Mouse (Mus musculus) G1E (cell line): ENCODE measurements around the gene Ankrd34a. TPM values are rescaled to one million over a fixed set of nuclear protein-coding genes. Genes with fewer than 3 reads are reported as not detected.

Experiments used
- ATAC-seq: 2 replicates; pipeline ENCODE4 v1.8.0; 2016; ENCODE audit warnings: mild to moderate bottlenecking; ENCODE audit not compliant: insufficient number of reproducible peaks, poor library complexity, low FRiP score, severe bottlenecking; ENCODE audit errors: extremely low read depth
- DNase-seq: peaks from one replicate; pipeline ENCODE4 v3.0.0; 2012; ENCODE audit warnings: low spot score
- H3K27me3 ChIP-seq: 2 replicates; pipeline ENCODE4 v1.6.1; 2012; ENCODE audit warnings: mild to moderate bottlenecking, low read length, inconsistent platforms; ENCODE audit not compliant: insufficient read depth
- H3K36me3 ChIP-seq: replicated peaks from 2 replicates; pipeline ENCODE3; 2012; ENCODE audit warnings: mild to moderate bottlenecking, inconsistent platforms
- H3K4me1 ChIP-seq: 2 replicates; pipeline ENCODE4 v1.6.1; 2012; ENCODE audit warnings: low read depth, low read length, inconsistent platforms, mixed read lengths; ENCODE audit not compliant: insufficient read depth
- H3K4me3 ChIP-seq: 2 replicates; pipeline ENCODE4 v1.5.1; 2012; ENCODE audit warnings: low read depth, mild to moderate bottlenecking, inconsistent platforms, low read length, moderate library complexity, mixed read lengths
- H3K9me3 ChIP-seq: replicated peaks from 2 replicates; pipeline ENCODE4 v1.6.1; 2012; ENCODE audit warnings: inconsistent platforms
- CTCF ChIP-seq: IDR thresholded peaks from 2 replicates; pipeline ENCODE4 v1.5.1; 2012; ENCODE audit warnings: low read depth, low read length, inconsistent platforms, mixed read lengths
- GATA1 ChIP-seq: IDR thresholded peaks from 2 replicates; pipeline ENCODE4 v1.6.1; 2012; ENCODE audit warnings: borderline replicate concordance, low read length, inconsistent platforms, mixed read lengths
- GATA2 ChIP-seq: IDR thresholded peaks from 2 replicates; pipeline ENCODE4 v1.6.1; 2012; ENCODE audit warnings: low read depth, low read length, inconsistent platforms, borderline replicate concordance
- POLR2AphosphoS5 ChIP-seq: IDR thresholded peaks from 2 replicates; pipeline ENCODE4 v1.6.1; 2012; ENCODE audit warnings: low read depth, low read length, inconsistent platforms; ENCODE audit not compliant: insufficient replicate concordance
- TAL1 ChIP-seq: conservative IDR thresholded peaks from 2 replicates; pipeline ENCODE4 v1.6.1; 2012; ENCODE audit warnings: low read depth, low read length, inconsistent platforms, mixed read lengths
- polyA plus RNA-seq: library from polyadenylated mRNA; stranded (reverse); fragments of >175 nt; gene quantifications from 2 replicates; pipeline ENCODE4 v1.2.3, GENCODE M21; 2012
- total RNA-seq, 2 experiments: library from RNA; stranded (forward) in 1 of 2; stranded (reverse) in 1 of 2; fragments of 200-1000 nt in 1 of 2; fragments of >200 nt in 1 of 2; fragmentation: Nextera tagmentation in 1 of 2; gene quantifications; 2 replicates each; pipeline ENCODE4 v1.2.3; 2014 to 2017

The Ankrd34a gene
- total and polyA plus RNA-seq, 3 experiments, result 0.03 to 0.05 TPM; not detected in 1

GRCm38 (mm10) chr3:96568605-96569004 is 27.8 kb upstream of the Ankrd34a start:
- no peaks in the 10 kb centered on the region for H3K36me3 ChIP-seq
- ATAC-seq (no peak), DNase-seq (no peak)
- TF ChIP-seq TAL1, result no peak
- H3K27me3 ChIP-seq, result peaks cover 21% of the 10 kb centered on the region
- H3K4me1 ChIP-seq, result peaks cover 19% of the 10 kb centered on the region
- no peak overlapping the region for H3K4me3 ChIP-seq
- H3K9me3 ChIP-seq, result no peaks in the 10 kb centered on the region

GRCm38 (mm10) chr3:96569506-96569905 is 26.9 kb upstream of the Ankrd34a start:
- ATAC-seq (no peak), DNase-seq (no peak)
- Histone ChIP-seq H3K9me3 (no peaks in the 10 kb centered on the region), H3K27me3 (peaks cover 29% of the 10 kb centered on the region), H3K4me3 (no peak overlapping the region), H3K4me1 (peaks cover 15% of the 10 kb centered on the region), H3K36me3 (no peaks in the 10 kb centered on the region)
- TF ChIP-seq TAL1, result no peak
- no peak for TF ChIP-seq CTCF
- no peak for TF ChIP-seq POLR2AphosphoS5
- TF ChIP-seq GATA1, result no peak
- no peak for TF ChIP-seq GATA2

- DNase-seq (no peak), ATAC-seq (no peak)
- peaks cover 29% of the 10 kb centered on the region for H3K27me3 ChIP-seq
- TF ChIP-seq GATA2 (no peak), TAL1 (no peak), GATA1 (no peak), CTCF (no peak), POLR2AphosphoS5 (no peak)
- H3K9me3 ChIP-seq, result no peaks in the 10 kb centered on the region
- H3K4me3 ChIP-seq, result no peak overlapping the region
- H3K36me3 ChIP-seq, result no peaks in the 10 kb centered on the region
- peaks cover 11% of the 10 kb centered on the region; the same call in 1 of the 2 replicates for H3K4me1 ChIP-seq
These were observed 26.4 kb upstream of the Ankrd34a start for GRCm38 (mm10) chr3:96569966-96570605.

GRCm38 (mm10) chr3:96570643-96571042 is 25.8 kb upstream of the Ankrd34a start:
- no peak for TF ChIP-seq CTCF
- TF ChIP-seq POLR2AphosphoS5, result no peak
- DNase-seq (no peak), ATAC-seq (no peak)
- no peaks in the 10 kb centered on the region for H3K9me3 ChIP-seq
- peaks cover 11% of the 10 kb centered on the region; the same call in 1 of the 2 replicates for H3K4me1 ChIP-seq
- no peaks in the 10 kb centered on the region for H3K36me3 ChIP-seq
- H3K27me3 ChIP-seq, result peaks cover 29% of the 10 kb centered on the region
- H3K4me3 ChIP-seq, result no peak overlapping the region

GRCm38 (mm10) chr3:96571336-96571735 is 25.1 kb upstream of the Ankrd34a start:
- H3K27me3 ChIP-seq, result peaks cover 29% of the 10 kb centered on the region
- no peak for ATAC-seq
- H3K9me3 ChIP-seq, result no peaks in the 10 kb centered on the region
- no peak overlapping the region for H3K4me3 ChIP-seq
- no peaks in the 10 kb centered on the region for H3K36me3 ChIP-seq
- TF ChIP-seq GATA1, result no peak
- no peak for TF ChIP-seq GATA2
- no peak for TF ChIP-seq POLR2AphosphoS5
- TF ChIP-seq CTCF, result no peak
- no peak for TF ChIP-seq TAL1
- DNase-seq, result no peak
- peaks cover 15% of the 10 kb centered on the region for H3K4me1 ChIP-seq

GRCm38 (mm10) chr3:96571896-96572698 is 24.3 kb upstream of the Ankrd34a start:
- H3K4me3 ChIP-seq, result no peak overlapping the region
- ATAC-seq, result no peak

More at GRCm38 (mm10) chr3:96571896-96572698, 24.3 kb upstream of the Ankrd34a start:
- H3K27me3 ChIP-seq, result peaks cover 26% of the 10 kb centered on the region
- H3K9me3 ChIP-seq, result no peaks in the 10 kb centered on the region
- DNase-seq, result no peak
- TF ChIP-seq GATA2, result no peak
- TF ChIP-seq TAL1, result no peak
- no peak for TF ChIP-seq POLR2AphosphoS5
- no peak for TF ChIP-seq CTCF
- no peak for TF ChIP-seq GATA1
- peaks cover 22% of the 10 kb centered on the region for H3K4me1 ChIP-seq
- H3K36me3 ChIP-seq, result no peaks in the 10 kb centered on the region
